Mouse (Mus musculus) midbrain, embryonic 15.5 days (tissue): ENCODE results near the gene Tec. TPM values are rescaled to one million over a fixed set of nuclear protein-coding genes. Genes with fewer than 3 reads are reported as not detected.

ENCODE experiments used
- ATAC-seq: fragments of 200-750 bp; cut with Nextera tagmentation; replicated peaks from 2 replicates; pipeline ENCODE4 v1.8.0; 2017; ENCODE audit warnings: moderate TSS enrichment
- H3K27ac ChIP-seq: fragments of 300-500 bp; sonication (generic); 2 replicates; pipeline ENCODE4 v1.5.1; 2015; ENCODE audit warnings: mild to moderate bottlenecking, inconsistent platforms
- H3K27me3 ChIP-seq: fragments of 300-500 bp; sonication (generic); replicated peaks from 2 replicates; pipeline ENCODE4 v1.6.1; 2015; ENCODE audit warnings: inconsistent platforms
- H3K36me3 ChIP-seq: fragments of 300-500 bp; sonication (generic); replicated peaks from 2 replicates; pipeline ENCODE4 v1.6.1; 2015; ENCODE audit warnings: inconsistent platforms
- H3K4me1 ChIP-seq: fragments of 300-500 bp; sonication (generic); 2 replicates; pipeline ENCODE4 v1.6.1; 2015; ENCODE audit warnings: inconsistent platforms
- H3K4me2 ChIP-seq: fragments of 300-500 bp; sonication (generic); 2 replicates; pipeline ENCODE4 v1.6.1; 2015; ENCODE audit warnings: inconsistent platforms, mild to moderate bottlenecking, moderate library complexity
- H3K4me3 ChIP-seq: fragments of 300-500 bp; sonication (generic); 2 replicates; pipeline ENCODE4 v1.5.1; 2015; ENCODE audit warnings: mild to moderate bottlenecking, inconsistent platforms
- H3K9ac ChIP-seq: fragments of 300-500 bp; sonication (generic); 2 replicates; pipeline ENCODE4 v1.6.1; 2015; ENCODE audit warnings: mild to moderate bottlenecking, inconsistent platforms
- H3K9me3 ChIP-seq: fragments of 300-500 bp; sonication (generic); 2 replicates; pipeline ENCODE4 v1.6.1; 2016; ENCODE audit warnings: inconsistent platforms
- WGBS: fragments of 180-500 bp; shearing (Covaris S2); methylation state at CpG from one replicate; pipeline ENCODE4 v1.1.7; 2015; ENCODE audit warnings: mixed read lengths; 5-methylcytosine and 5-hydroxymethylcytosine counted together
- polyA plus RNA-seq: library from polyadenylated mRNA; unstranded; fragments of >200 nt; fragmentation: Nextera tagmentation; extraction: Ambion mirVana; gene quantifications from 2 replicates; pipeline ENCODE4 v1.2.1, GENCODE M21; 2015

The Tec gene
- polyA plus RNA-seq, 1 experiment from 2014 or later: 5.8 TPM

DNA sequence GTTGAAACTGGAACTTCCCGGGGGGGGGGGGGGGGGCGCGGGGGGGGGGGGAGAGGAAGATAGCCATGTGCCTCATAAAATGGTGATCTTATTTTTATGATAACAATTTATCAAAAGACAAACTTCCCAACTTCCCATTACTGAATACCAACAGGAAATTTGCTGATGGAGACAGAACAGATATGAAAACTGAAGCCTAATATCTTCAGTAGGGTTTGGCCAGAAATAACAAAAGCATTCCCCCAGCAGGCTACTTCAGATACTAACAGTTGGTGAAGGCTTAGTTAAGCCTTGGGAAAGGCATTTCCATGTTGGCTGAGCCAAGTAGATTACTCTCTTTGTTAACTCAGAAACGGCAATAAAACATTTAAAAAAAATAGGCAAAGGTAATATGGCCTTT, 21.6 kb downstream of the Tec start:
- no peak for ATAC-seq
- Histone ChIP-seq H3K36me3 (no peaks in the 10 kb centered on the region), H3K4me1 (no peaks in the 10 kb centered on the region), H3K4me2 (no peak overlapping the region), H3K27me3 (no peaks in the 10 kb centered on the region), H3K27ac (no peak overlapping the region), H3K9ac (no peak overlapping the region), H3K4me3 (no peak overlapping the region), H3K9me3 (no peaks in the 10 kb centered on the region)
- WGBS: 71% methylated on average over 1 of the region's 4 CpGs

DNA sequence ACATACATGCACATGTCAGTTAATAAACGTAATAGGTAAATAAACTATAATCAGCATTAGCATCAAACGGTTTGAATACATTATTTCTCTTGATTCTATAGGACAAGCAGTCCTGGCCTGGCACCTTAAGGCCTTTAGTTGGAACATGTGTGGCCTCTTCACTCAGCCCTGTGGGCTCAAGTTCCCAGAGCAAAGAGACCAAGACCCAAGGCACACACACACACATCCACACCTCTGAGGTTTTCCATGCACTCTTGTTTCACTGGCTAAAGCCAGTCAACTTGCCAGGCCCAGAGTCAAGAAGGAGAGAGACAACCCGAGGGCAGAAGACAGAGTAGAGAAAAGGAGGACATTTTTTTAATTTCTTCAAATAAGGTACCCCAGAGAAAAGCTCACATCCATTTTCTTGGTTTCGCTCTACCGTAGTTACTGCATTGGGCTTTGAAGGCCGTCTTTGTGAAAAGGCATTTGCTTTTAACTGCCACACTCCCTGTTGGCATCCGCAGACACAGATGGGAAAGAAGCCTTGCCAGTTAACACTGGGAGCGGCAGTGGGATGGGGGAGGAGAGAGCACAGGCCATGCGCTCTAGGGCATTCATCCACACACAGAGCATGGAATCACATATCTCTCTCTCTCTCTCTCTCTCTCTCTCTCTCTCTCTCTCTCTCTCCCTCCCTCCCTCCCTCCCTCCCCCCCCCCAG, 22.2 kb downstream of the Tec start:
- no peaks in the 10 kb centered on the region for H3K9me3 ChIP-seq
- no peak; the same call in 1 of the 2 replicates for ATAC-seq
- H3K4me2 ChIP-seq: no peak overlapping the region
- H3K9ac ChIP-seq: no peak overlapping the region
- WGBS: 54% methylated on average over 9 of the region's 9 CpGs
- no peak overlapping the region for H3K27ac ChIP-seq
- no peaks in the 10 kb centered on the region for H3K36me3 ChIP-seq
- no peaks in the 10 kb centered on the region for H3K4me1 ChIP-seq
- H3K27me3 ChIP-seq: no peaks in the 10 kb centered on the region
- no peak overlapping the region for H3K4me3 ChIP-seq

DNA sequence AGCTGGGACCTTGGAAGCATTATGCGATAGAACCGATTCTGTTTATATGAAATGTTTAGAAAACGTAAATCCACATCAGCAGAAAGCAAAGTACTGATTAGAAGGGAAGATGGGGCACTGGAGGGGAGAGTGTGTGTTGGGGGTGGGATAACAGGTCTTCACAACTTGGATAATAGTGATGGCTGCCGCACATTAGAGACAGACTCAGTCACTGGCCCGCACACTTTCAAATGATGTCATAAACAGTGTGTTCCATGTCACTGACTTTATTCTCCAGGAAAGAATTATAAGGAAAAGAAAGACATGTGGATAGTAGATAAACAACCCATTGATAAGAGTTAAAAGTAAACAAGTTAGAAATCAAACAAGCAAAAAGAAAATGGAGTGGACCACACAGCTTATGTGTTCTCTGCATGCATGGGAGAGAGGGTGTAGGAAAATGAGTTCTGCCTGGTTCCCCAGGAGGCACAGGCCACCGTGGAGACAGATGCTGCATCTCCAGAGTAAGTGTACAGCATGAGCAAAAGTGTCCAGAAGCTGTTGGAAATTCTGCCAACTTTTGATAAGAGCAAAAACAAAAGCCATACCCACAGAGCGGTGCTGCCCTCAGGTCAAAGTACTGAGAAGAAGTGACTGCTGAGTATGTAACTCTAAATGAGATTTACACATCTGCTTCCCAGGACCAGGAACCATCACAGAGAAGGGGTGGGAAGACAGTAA, 23.3 kb downstream of the Tec start:
- no peak for ATAC-seq
- H3K9ac ChIP-seq: no peak overlapping the region

DNA sequence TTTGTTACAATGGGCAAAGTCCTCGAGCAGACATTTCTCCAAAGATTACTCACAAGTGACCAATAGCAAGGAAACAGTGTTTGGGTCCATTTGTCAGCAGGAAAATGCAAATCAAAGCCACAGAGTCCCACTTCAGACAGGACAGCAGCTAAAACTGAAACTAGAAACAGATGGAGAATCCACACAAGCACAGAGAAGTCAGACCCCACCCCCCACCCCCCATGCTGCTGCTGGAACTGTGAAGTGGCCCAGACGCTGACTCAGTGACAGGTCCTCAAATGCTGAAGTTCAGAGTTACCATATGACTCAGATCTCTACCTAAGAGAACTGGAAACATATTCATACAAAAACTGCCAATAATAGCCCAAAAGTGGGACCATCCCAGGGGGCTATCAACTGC, 24.0 kb downstream of the Tec start:
- no peaks in the 10 kb centered on the region for H3K36me3 ChIP-seq
- H3K27me3 ChIP-seq: no peaks in the 10 kb centered on the region
- no peak overlapping the region for H3K9ac ChIP-seq
- H3K4me1 ChIP-seq: no peaks in the 10 kb centered on the region
- no peak overlapping the region for H3K27ac ChIP-seq
- no peaks in the 10 kb centered on the region for H3K9me3 ChIP-seq
- H3K4me3 ChIP-seq: no peak overlapping the region
- no peak overlapping the region for H3K4me2 ChIP-seq
- ATAC-seq: no peak
- 50% methylated on average over 2 of the region's 2 CpGs for WGBS

More for the DNA sequence above, 23.3 kb downstream of the Tec start:
- H3K36me3 ChIP-seq: no peaks in the 10 kb centered on the region
- 81% methylated on average over 7 of the region's 7 CpGs for WGBS
- H3K4me1 ChIP-seq: no peaks in the 10 kb centered on the region
- no peak overlapping the region for H3K4me3 ChIP-seq
- H3K27ac ChIP-seq: no peak overlapping the region
- no peak overlapping the region for H3K4me2 ChIP-seq
- H3K9me3 ChIP-seq: no peaks in the 10 kb centered on the region
- no peaks in the 10 kb centered on the region for H3K27me3 ChIP-seq

DNA sequence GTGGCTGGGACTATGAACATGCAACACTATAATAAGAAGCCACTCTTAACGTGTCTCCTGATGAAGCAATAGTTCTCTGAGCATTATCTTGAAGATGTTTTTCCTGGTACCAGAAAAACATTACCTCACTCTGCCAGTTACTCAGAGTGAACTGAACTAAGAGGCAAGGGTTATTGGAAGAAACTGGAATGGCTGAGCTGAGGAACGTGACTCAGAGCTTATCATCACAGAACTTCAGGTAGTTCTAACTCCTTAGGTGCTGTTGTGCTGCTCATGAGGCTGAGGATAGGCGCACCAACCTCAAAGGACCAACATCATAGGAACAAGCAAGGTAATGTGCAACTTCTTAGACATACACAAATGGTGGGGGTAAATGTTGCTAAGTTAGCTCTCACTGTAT, 28.6 kb downstream of the Tec start:
- Histone ChIP-seq H3K9ac (no peak overlapping the region), H3K4me2 (no peak overlapping the region), H3K27ac (no peak overlapping the region), H3K4me1 (no peaks in the 10 kb centered on the region), H3K4me3 (no peak overlapping the region), H3K9me3 (no peaks in the 10 kb centered on the region), H3K36me3 (no peaks in the 10 kb centered on the region), H3K27me3 (no peaks in the 10 kb centered on the region)
- ATAC-seq: no peak
- WGBS: 91% methylated on average over 3 of the region's 3 CpGs

DNA sequence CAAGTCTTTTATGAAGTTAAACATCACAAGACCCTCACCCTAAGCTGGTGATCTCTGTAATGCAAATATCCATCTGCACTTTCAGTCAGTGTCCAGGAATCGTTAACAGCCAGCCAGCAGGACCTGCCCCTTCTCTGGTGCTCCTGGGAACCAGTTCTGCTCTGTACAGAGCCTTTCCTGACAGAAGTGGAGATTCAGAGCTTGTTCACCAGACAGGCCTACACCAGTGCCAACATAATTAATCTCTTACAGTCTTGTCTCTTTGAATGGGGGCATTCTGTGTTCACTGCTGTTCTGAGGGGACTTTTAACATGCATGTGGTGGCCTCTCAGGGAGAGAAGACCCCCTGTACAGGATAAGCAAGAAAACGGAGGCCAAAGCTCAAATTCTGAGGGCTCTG, 29.3 kb downstream of the Tec start:
- 0 out of 2 replicates have a peak, but pooled peaks have one; percentile 27 for ATAC-seq
- Histone ChIP-seq H3K27me3 (no peaks in the 10 kb centered on the region), H3K9me3 (no peaks in the 10 kb centered on the region), H3K4me3 (no peak overlapping the region), H3K36me3 (no peaks in the 10 kb centered on the region), H3K4me2 (no peak overlapping the region), H3K9ac (no peak overlapping the region), H3K4me1 (no peaks in the 10 kb centered on the region), H3K27ac (no peak overlapping the region)
- WGBS: 49% methylated on average over 2 of the region's 2 CpGs

DNA sequence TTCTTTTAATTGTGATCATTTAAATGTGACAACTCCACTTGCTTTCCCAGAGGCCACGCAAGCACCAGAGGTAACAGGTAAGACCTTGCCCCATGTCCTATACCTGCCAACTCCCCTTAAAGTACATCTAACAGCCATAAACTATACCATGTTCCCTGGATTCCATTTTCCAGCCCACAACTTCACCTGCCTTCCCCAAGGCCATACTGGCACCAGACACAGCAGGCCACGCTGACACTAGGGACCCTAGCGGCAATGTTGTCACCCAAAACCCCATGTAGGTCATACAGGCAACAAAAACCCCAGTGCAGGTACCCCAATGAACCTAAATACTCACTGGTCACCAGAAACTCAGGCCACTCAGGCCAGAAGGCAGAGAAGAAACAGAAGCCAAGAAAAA, 32.6 kb downstream of the Tec start:
- Histone ChIP-seq H3K27me3 (no peaks in the 10 kb centered on the region), H3K36me3 (no peaks in the 10 kb centered on the region), H3K27ac (no peak overlapping the region), H3K4me3 (no peak overlapping the region), H3K4me1 (no peaks in the 10 kb centered on the region), H3K9me3 (no peaks in the 10 kb centered on the region), H3K9ac (no peak overlapping the region), H3K4me2 (no peak overlapping the region)
- 89% methylated on average over 3 of the region's 3 CpGs for WGBS
- no peak for ATAC-seq

DNA sequence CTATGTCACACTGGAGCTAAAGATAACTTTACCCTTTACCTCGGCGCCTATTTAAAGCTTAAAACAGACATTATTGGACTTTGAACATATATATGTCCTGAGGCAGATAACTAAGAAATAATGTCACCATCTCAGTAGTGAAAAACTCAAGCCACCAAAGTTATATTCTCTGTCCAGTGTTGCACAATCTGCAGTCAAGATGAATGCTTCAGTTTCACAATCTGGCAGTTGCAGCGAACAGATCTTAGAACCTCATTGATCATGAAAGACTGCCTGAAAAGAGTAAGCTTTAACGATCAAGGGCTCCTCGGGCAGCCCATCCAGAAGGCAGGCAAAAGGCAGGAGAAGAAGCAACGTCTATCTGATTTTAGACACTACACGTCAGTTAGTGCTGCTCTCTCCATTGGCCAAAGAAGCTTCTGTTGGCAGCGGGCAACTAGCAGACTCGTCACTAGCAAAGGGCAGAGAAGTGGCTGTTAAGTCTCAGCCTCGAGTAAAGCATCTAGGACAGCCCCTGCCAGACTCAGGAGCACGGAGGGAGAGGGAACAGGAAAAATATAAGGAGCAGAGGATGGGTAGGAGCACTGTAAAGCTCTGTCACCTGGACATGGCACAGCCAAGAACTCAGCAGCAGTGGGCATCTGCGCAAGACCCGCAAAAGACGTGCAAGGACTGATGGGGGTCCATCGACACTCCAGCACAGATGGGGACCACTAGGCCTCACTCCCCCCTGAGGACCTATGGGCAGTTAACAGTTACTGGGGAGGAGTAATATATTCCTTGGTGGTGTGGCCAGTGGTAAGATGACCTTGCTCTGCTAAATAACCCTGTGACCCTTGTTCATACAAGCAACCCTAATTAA, 35.1 kb downstream of the Tec start:
- Histone ChIP-seq H3K4me2 (no peak overlapping the region), H3K9ac (no peak overlapping the region), H3K4me1 (no peaks in the 10 kb centered on the region), H3K27me3 (no peaks in the 10 kb centered on the region), H3K36me3 (no peaks in the 10 kb centered on the region), H3K9me3 (no peaks in the 10 kb centered on the region), H3K27ac (no peak overlapping the region), H3K4me3 (no peak overlapping the region)
- WGBS: 82% methylated on average over 15 of the region's 15 CpGs
- no peak for ATAC-seq

DNA sequence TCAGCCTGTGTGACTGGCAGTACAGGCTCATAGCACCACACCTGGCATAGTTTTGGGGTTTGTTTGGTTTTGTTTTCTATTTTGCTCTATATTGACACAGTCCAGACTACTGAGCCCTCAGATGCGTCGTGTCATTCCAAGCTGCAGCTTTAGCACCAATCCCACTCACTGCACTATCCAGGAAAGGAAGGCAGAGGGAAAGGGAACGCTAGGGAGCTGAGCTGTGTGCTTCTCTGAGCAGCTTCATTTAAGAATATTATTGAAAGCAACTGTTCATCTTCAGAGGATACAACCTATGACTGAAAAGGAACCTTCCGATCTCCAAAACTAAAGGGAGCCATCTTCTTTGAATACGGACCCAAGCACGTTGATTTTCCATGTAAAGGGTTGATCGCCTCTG, 36.1 kb downstream of the Tec start:
- H3K4me1 ChIP-seq: no peaks in the 10 kb centered on the region
- H3K9me3 ChIP-seq: no peaks in the 10 kb centered on the region
- H3K4me2 ChIP-seq: no peak overlapping the region
- no peak for ATAC-seq
- H3K9ac ChIP-seq: no peak overlapping the region
- no peak overlapping the region for H3K4me3 ChIP-seq
- WGBS: 95% methylated on average over 7 of the region's 7 CpGs
- H3K36me3 ChIP-seq: no peaks in the 10 kb centered on the region
- H3K27me3 ChIP-seq: no peaks in the 10 kb centered on the region
- no peak overlapping the region for H3K27ac ChIP-seq

DNA sequence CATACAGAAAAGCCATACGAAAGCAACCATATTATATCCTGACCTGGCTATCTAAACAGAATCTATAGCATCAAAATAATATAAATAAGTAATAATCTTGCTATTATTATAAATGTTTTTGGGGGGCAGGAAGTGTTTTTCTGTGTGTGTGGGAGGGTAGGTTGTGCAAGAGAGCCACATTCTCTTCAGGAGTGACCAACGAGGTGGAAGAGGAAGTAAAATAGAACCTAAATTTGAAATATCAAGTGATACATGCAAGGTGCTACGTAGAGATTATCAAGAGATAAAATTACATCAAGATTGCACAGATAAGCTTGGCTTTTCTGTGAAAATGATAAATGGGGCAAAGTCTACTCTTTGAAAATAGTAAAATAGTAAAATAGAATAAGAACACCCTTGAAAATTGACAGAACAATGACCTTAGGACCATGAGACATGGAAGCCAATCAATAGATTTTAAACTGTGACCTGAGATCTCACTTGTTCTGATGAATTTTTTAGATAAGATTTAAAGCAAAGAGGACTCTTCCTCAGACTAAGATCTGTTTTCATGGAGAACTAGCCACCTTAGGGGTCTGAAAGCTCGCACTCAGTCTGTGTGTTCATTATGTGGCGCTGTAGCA, 37.2 kb downstream of the Tec start:
- no peaks in the 10 kb centered on the region for H3K36me3 ChIP-seq
- H3K4me1 ChIP-seq: no peaks in the 10 kb centered on the region
- H3K4me2 ChIP-seq: no peak overlapping the region
- 96% methylated on average over 5 of the region's 5 CpGs for WGBS
- no peak overlapping the region for H3K4me3 ChIP-seq
- H3K9me3 ChIP-seq: no peaks in the 10 kb centered on the region
- no peak for ATAC-seq
- H3K27me3 ChIP-seq: no peaks in the 10 kb centered on the region
- H3K27ac ChIP-seq: no peak overlapping the region
- no peak overlapping the region for H3K9ac ChIP-seq

DNA sequence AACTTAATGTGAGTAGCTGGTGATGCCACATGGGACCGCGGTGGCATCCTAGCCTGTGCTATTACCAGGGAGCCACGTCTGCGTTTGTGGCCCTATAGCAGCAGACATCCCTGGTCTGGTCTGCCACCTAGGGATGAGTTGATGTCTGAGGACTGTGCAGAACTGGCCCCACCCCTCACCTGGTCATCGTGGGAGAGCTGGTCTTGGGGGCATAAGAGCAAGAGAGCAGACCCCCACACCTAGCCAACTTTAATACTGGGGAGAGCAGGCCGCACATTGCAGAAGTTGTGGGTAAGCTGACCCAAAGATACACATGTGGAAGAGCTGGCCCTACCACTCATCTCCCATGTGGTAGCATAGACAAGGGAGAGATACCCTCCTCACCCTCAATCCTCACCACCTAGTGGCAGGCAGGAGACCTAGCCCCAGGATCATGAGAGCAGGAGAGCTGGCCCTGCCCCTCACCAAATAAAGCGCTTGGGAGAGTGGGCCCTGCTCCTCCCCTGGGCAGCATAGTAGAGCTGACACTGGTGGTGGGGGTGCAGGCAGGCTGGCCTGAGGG, 38.7 kb downstream of the Tec start:
- WGBS: 89% methylated on average over 7 of the region's 7 CpGs
- no peak for ATAC-seq
- Histone ChIP-seq H3K4me1 (no peaks in the 10 kb centered on the region), H3K36me3 (no peaks in the 10 kb centered on the region), H3K4me2 (no peak overlapping the region), H3K9ac (no peak overlapping the region), H3K27ac (no peak overlapping the region), H3K27me3 (no peaks in the 10 kb centered on the region), H3K9me3 (no peaks in the 10 kb centered on the region), H3K4me3 (no peak overlapping the region)

DNA sequence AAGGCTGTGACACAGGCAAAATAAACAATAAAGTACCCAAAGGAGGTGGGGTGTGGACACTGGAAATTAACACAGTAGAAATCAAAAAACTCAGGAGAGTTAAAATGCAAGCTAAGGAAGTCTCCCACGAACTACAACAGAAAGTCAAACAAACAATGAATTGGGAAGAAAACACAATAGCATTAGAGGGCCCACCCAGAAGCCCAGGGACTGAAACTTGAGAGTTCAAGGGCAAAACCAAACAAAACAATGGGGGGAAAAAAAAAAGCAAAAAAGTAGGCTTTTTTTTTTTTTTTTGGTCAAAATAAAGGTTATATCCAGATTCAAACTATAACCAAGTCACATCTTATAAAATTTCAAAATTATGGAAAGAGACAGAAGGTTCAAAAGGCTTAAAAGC, 39.9 kb downstream of the Tec start:
- Histone ChIP-seq H3K9me3 (no peaks in the 10 kb centered on the region), H3K4me3 (no peak overlapping the region), H3K27me3 (no peaks in the 10 kb centered on the region), H3K36me3 (no peaks in the 10 kb centered on the region), H3K4me2 (no peak overlapping the region), H3K27ac (no peak overlapping the region), H3K4me1 (no peaks in the 10 kb centered on the region), H3K9ac (no peak overlapping the region)
- 16% methylated on average over 1 of the region's 1 CpGs for WGBS
- ATAC-seq: no peak
